ENCODE assay signal across 11 mouse cellular contexts in the genomic region with DNA sequence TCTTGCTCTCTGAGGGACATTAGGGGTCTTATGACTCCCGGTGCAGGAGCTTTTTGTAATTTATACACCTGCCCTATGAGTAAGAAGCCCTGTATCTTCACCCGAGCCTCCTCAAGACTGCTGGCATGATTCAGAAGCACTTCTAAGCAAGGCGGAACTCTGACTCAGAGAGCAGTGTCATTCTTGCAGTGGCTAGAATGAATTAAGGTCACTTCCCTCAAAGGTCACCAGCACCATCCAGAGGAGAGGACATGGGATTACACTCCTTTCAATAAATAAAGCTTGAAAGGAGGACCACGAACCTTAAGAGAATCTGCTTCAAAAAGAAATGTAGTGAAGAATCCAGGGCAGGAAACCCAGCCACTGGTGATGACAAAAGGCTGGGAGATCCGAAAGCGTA. TPM values are rescaled to one million over a fixed set of nuclear protein-coding genes. Genes with fewer than 3 reads are reported as not detected.
A peak's percentile ranks its signal among the peaks of the same experiment; 100 is the strongest.
DNase-seq lines count a peak whose midpoint lies in the region; ATAC-seq and TF ChIP-seq lines count a peak whose summit lies in the region.
"Had no signal": no experiment of that assay in that cellular context is flagged by ENCODE, and none has a peak within 500 bp of the region (broad histone marks: within the 10 kb centered on the region; RNA-seq: fewer than 3 reads in every experiment).

No protein-coding gene starts in this region.

- 81% methylated on average over 6 of the region's 6 CpGs for WGBS in liver, embryonic 14.5 days (ENCODE audit: insufficient replicate concordance)
- WGBS in liver, embryonic 12.5 days (ENCODE audit: insufficient replicate concordance), result 89% methylated on average over 6 of the region's 6 CpGs
- 89% methylated on average over 6 of the region's 6 CpGs for WGBS in forebrain, embryonic 12.5 days

- no peak overlapping the region for H3K4me3 ChIP-seq in liver, embryonic 14.5 days (ENCODE audit: insufficient read depth in 1 of 2, low read depth in 2 of 2, low read length in 2 of 2)
- no peak overlapping the region for H3K4me3 ChIP-seq in liver, embryonic 12.5 days
- no peak overlapping the region for H3K4me3 ChIP-seq in forebrain, embryonic 12.5 days (replicated peaks)
- H3K4me3 ChIP-seq: heart, embryonic 15.5 days; neural tube, embryonic 13.5 days had no signal

- peak; percentile 65 to 87 for DNase-seq in adrenal gland, adult (ENCODE audit: inconsistent age in 2 of 2, low spot score in 1 of 2)
- DNase-seq in adrenal gland, postnatal 4 days (ENCODE audit: low spot score in 2 of 2), result no peak
- no peak for DNase-seq in liver, embryonic 14.5 days (ENCODE audit: low read depth in 3 of 3, low spot score in 3 of 3)
- peak; percentile 74 for DNase-seq in adrenal gland, adult 2 months
- DNase-seq in kidney, adult 8-10 months, result no peak
- DNase-seq: thymus, postnatal 25 days had no signal

- no peak overlapping the region for H3K9ac ChIP-seq in liver, embryonic 14.5 days (replicated peaks)
- no peak overlapping the region for H3K9ac ChIP-seq in liver, embryonic 12.5 days
- no peak overlapping the region for H3K9ac ChIP-seq in forebrain, embryonic 12.5 days
- H3K9ac ChIP-seq: heart, embryonic 15.5 days; neural tube, embryonic 13.5 days had no signal

- peak; percentile 49; the same call in 1 of the 2 replicates for TF ChIP-seq CTCF in liver, embryonic 14.5 days (IDR thresholded peaks at IDR 0.05; ENCODE audit: low read depth)

- TF ChIP-seq EP300 in liver, embryonic 14.5 days (IDR thresholded peaks at IDR 0.05; ENCODE audit: low read depth), result no peak

- H3K9me3 ChIP-seq in liver, embryonic 14.5 days (ENCODE audit: control insufficient read depth, low read length), result no peaks in the 10 kb centered on the region
- no peaks in the 10 kb centered on the region for H3K9me3 ChIP-seq in liver, embryonic 12.5 days (replicated peaks)
- no peaks in the 10 kb centered on the region for H3K9me3 ChIP-seq in forebrain, embryonic 12.5 days
- H3K9me3 ChIP-seq: heart, embryonic 15.5 days; neural tube, embryonic 13.5 days had no signal

- H3K27ac ChIP-seq in liver, embryonic 14.5 days, result no peak overlapping the region
- H3K27ac ChIP-seq in liver, embryonic 12.5 days, result no peak overlapping the region
- H3K27ac ChIP-seq in forebrain, embryonic 12.5 days, result no peak overlapping the region
- H3K27ac ChIP-seq: heart, embryonic 15.5 days; neural tube, embryonic 13.5 days had no signal

- no peaks in the 10 kb centered on the region for H3K27me3 ChIP-seq in liver, embryonic 14.5 days (ENCODE audit: control insufficient read depth, insufficient read depth, low read length)
- H3K27me3 ChIP-seq in liver, embryonic 12.5 days (replicated peaks), result no peaks in the 10 kb centered on the region
- no peaks in the 10 kb centered on the region for H3K27me3 ChIP-seq in forebrain, embryonic 12.5 days
- H3K27me3 ChIP-seq: heart, embryonic 15.5 days; neural tube, embryonic 13.5 days had no signal

- no peak overlapping the region for H3K4me2 ChIP-seq in liver, embryonic 14.5 days (ENCODE audit: low read depth)
- no peak overlapping the region for H3K4me2 ChIP-seq in liver, embryonic 12.5 days
- H3K4me2 ChIP-seq in forebrain, embryonic 12.5 days, result no peak overlapping the region
- H3K4me2 ChIP-seq: heart, embryonic 15.5 days; neural tube, embryonic 13.5 days had no signal

- H3K4me1 ChIP-seq in liver, embryonic 14.5 days (replicated peaks; ENCODE audit: control insufficient read depth in 2 of 2, insufficient read depth in 2 of 2, low read length in 1 of 2), result no peaks in the 10 kb centered on the region
- no peaks in the 10 kb centered on the region for H3K4me1 ChIP-seq in liver, embryonic 12.5 days
- H3K4me1 ChIP-seq in forebrain, embryonic 12.5 days, result no peaks in the 10 kb centered on the region
- H3K4me1 ChIP-seq: heart, embryonic 15.5 days; neural tube, embryonic 13.5 days had no signal

- no peak for ATAC-seq in liver, embryonic 14.5 days (ENCODE audit: insufficient read depth)
- ATAC-seq in liver, embryonic 12.5 days, result no peak
- peak; percentile 53 to 59 for ATAC-seq in hematopoietic stem cell, adult 5-6 weeks (replicated peaks in 1 of 2; ENCODE audit: insufficient read depth in 1 of 2, low FRiP score in 2 of 2, low TSS enrichment in 1 of 2, low read depth in 1 of 2, poor library complexity in 2 of 2, severe bottlenecking in 2 of 2)
- no peak for ATAC-seq in forebrain, embryonic 12.5 days (ENCODE audit: low FRiP score)

- H3K36me3 ChIP-seq in liver, embryonic 14.5 days (replicated peaks; ENCODE audit: control insufficient read depth, insufficient read depth, low read depth), result peaks cover 78% of the 10 kb centered on the region
- H3K36me3 ChIP-seq in liver, embryonic 12.5 days, result peaks cover 94% of the 10 kb centered on the region
- H3K36me3 ChIP-seq in forebrain, embryonic 12.5 days (replicated peaks), result peaks cover 67% of the 10 kb centered on the region

RNA-seq across cellular contexts. Expression of a gene that starts 26.8 kb away (rescaled TPM):
- 10 to 100 TPM; 14.9 to 15.7 TPM for total RNA-seq in adrenal gland, postnatal 4 days (2021)
- polyA plus RNA-seq in liver, embryonic 14.5 days (2012; rRNA removed), result 20.5 and 34.9 TPM in 2 replicates
- polyA plus RNA-seq in liver, embryonic 14.5 days (2014; fragmentation: Nextera tagmentation; extraction: Ambion mirVana), result 33.8 and 40.9 TPM in 2 replicates
- 58.1 and 58.9 TPM in 2 replicates for polyA plus RNA-seq in liver, embryonic 12.5 days (2016; fragmentation: Nextera tagmentation; extraction: Ambion mirVana)
- 1 to 10 TPM; 2.0 to 3.0 TPM for total RNA-seq in adrenal gland, adult 2 months (2021)
- polyA plus RNA-seq in adrenal gland, adult 2 months (2012; rRNA removed), result 0.13 and 0.28 TPM in 2 replicates
- 97.9 and 104 TPM in 2 replicates for total RNA-seq in hematopoietic stem cell, adult 5-6 weeks (2017)
- polyA plus RNA-seq in forebrain, embryonic 12.5 days (2016; fragmentation: Nextera tagmentation; extraction: Ambion mirVana), result 46.5 and 50.3 TPM in 2 replicates

RNA-seq across cellular contexts. Expression of a gene that starts 26.9 kb away (rescaled TPM):
- 10 to 100 TPM; 19.2 to 23.9 TPM for total RNA-seq in adrenal gland, postnatal 4 days (2021)
- polyA plus RNA-seq in liver, embryonic 14.5 days (2012; rRNA removed), result 3.8 and 5.2 TPM in 2 replicates
- 3.0 and 3.1 TPM in 2 replicates for polyA plus RNA-seq in liver, embryonic 14.5 days (2014; fragmentation: Nextera tagmentation; extraction: Ambion mirVana)
- 3.0 and 4.3 TPM in 2 replicates for polyA plus RNA-seq in liver, embryonic 12.5 days (2016; fragmentation: Nextera tagmentation; extraction: Ambion mirVana)
- 10 to 100 TPM; 18.5 to 20.4 TPM for total RNA-seq in adrenal gland, adult 2 months (2021)
- polyA plus RNA-seq in adrenal gland, adult 2 months (2012; rRNA removed), result 1.4 and 1.6 TPM in 2 replicates
- total RNA-seq in hematopoietic stem cell, adult 5-6 weeks (2017), result 25.4 and 30.9 TPM in 2 replicates
- polyA plus RNA-seq in forebrain, embryonic 12.5 days (2016; fragmentation: Nextera tagmentation; extraction: Ambion mirVana), result 4.5 TPM in 2 replicates

RNA-seq across cellular contexts. Expression of a gene that starts 48.2 kb away (rescaled TPM):
- total RNA-seq in adrenal gland, postnatal 4 days (2021), result 100 to 1,000 TPM; 106 to 110 TPM
- 19.1 TPM in 2 replicates for polyA plus RNA-seq in liver, embryonic 14.5 days (2012; rRNA removed)
- 26.3 and 30.7 TPM in 2 replicates for polyA plus RNA-seq in liver, embryonic 14.5 days (2014; fragmentation: Nextera tagmentation; extraction: Ambion mirVana)
- polyA plus RNA-seq in liver, embryonic 12.5 days (2016; fragmentation: Nextera tagmentation; extraction: Ambion mirVana), result 45.1 and 49.6 TPM in 2 replicates
- total RNA-seq in adrenal gland, adult 2 months (2021), result 10 to 100 TPM; 63.1 to 86.9 TPM
- 32.4 and 39.5 TPM in 2 replicates for polyA plus RNA-seq in adrenal gland, adult 2 months (2012; rRNA removed)
- total RNA-seq in hematopoietic stem cell, adult 5-6 weeks (2017), result 59.2 and 77.2 TPM in 2 replicates
- 94.4 and 104 TPM in 2 replicates for polyA plus RNA-seq in forebrain, embryonic 12.5 days (2016; fragmentation: Nextera tagmentation; extraction: Ambion mirVana)

Comparison
In these comparisons a context has a peak if more than half of its experiments do, and no peak if none do; other contexts are left out.
1. DNase-seq: peak in adrenal gland, adult (2 of 2) and adrenal gland, adult 2 months (single experiment); none in adrenal gland, postnatal 4 days (0 of 2), liver, embryonic 14.5 days (0 of 3) and kidney, adult 8-10 months (0 of 2).
2. ATAC-seq: peak in hematopoietic stem cell, adult 5-6 weeks (2 of 2); none in liver, embryonic 14.5 days (single experiment), liver, embryonic 12.5 days (single experiment) and forebrain, embryonic 12.5 days (single experiment).
3. RNA of a gene that starts 26.8 kb away (polyA plus RNA-seq): 58.1 to 58.9 TPM in liver, embryonic 12.5 days, 46.5 to 50.3 TPM in forebrain, embryonic 12.5 days and 20.5 to 40.9 TPM in liver, embryonic 14.5 days; 0.13 to 0.28 TPM in adrenal gland, adult 2 months; every median in the first group is over 10 times any median in the second.